Mouse (Mus musculus): ENCODE results near the gene Lzic.

DNA sequence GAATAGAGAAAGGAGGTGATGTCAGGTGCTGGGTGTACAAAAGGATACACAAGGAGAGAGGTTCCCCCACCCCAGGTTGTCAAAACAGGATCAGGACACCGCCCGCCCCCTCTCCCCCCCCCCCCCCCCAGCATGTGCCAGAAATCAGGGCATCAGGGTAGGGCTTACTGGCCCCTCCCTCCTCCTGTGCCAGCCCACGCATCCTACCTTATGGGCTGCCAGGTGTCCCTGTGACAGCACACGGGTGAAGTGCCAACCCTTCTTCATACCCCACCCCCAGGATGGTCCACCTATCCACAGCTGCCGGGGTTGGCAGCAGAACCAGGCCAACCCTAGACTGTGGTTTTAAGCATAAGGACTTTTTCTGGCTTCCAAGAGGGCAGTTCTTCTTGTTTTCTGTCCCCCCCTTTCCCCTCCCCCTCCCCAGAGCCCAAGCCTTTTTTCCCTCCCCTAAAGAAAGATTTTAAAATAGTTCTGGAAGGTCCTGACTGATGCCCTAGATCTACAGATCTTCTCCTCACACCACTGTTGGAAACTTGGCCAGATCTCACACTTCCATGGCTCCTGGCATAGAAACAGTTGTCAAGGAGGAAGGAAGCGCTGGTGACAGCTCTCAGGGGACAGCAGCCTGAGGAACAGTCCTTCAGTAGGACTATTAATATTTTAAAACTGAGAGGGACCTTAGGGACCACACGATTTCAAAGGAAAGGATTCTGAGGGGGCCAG, 23.3 kb upstream of the Lzic start:
- TF ChIP-seq CTCF (conservative IDR thresholded peaks at IDR 0.05; ENCODE audit: low read length), result no peak
- TF ChIP-seq POU5F1 (IDR thresholded peaks at IDR 0.05; ENCODE audit: borderline replicate concordance, low read length), result no peak
- TF ChIP-seq NANOG (IDR thresholded peaks at IDR 0.05; ENCODE audit: borderline replicate concordance, low read length), result no peak
